Mouse (Mus musculus) kidney, embryonic 14.5 days (tissue): ENCODE data around the gene Defb25. TPM values are rescaled to one million over a fixed set of nuclear protein-coding genes. Genes with fewer than 3 reads are reported as not detected.

ENCODE experiments used
- ATAC-seq: fragments of 200-750 bp; cut with Nextera tagmentation; 2 replicates; pipeline ENCODE4 v1.8.0; 2017; ENCODE audit warnings: moderate number of reproducible peaks, mild to moderate bottlenecking, moderate TSS enrichment, moderate library complexity; ENCODE audit not compliant: low FRiP score, low TSS enrichment
- H3K27ac ChIP-seq: fragments of 300-500 bp; sonication (generic); 2 replicates; pipeline ENCODE4 v1.5.1; 2014; ENCODE audit warnings: low read depth, mild to moderate bottlenecking, low read length, moderate library complexity, mixed read lengths
- H3K27me3 ChIP-seq: fragments of 300-500 bp; sonication (generic); 2 replicates; pipeline ENCODE4 v1.6.1; 2014; ENCODE audit warnings: mild to moderate bottlenecking, low read length; ENCODE audit not compliant: control insufficient read depth, insufficient read depth
- H3K36me3 ChIP-seq: fragments of 300-500 bp; sonication (generic); 2 replicates; pipeline ENCODE4 v1.6.1; 2014; ENCODE audit warnings: low read length, mixed read lengths; ENCODE audit not compliant: control insufficient read depth, insufficient read depth
- H3K4me1 ChIP-seq: fragments of 300-500 bp; sonication (generic); 2 replicates; pipeline ENCODE4 v1.6.1; 2014; ENCODE audit warnings: low read length, mixed read lengths; ENCODE audit not compliant: control insufficient read depth, insufficient read depth
- H3K4me2 ChIP-seq: fragments of 300-500 bp; sonication (generic); replicated peaks from 2 replicates; pipeline ENCODE4 v1.6.1; 2014; ENCODE audit warnings: low read depth, mild to moderate bottlenecking, low read length
- H3K4me3 ChIP-seq: fragments of 300-500 bp; sonication (generic); 2 replicates; pipeline ENCODE4 v1.5.1; 2014; ENCODE audit warnings: mild to moderate bottlenecking, low read length
- H3K9ac ChIP-seq: fragments of 300-500 bp; sonication (generic); 2 replicates; pipeline ENCODE4 v1.6.1; 2014; ENCODE audit warnings: low read depth, mild to moderate bottlenecking, low read length, moderate library complexity
- H3K9me3 ChIP-seq: fragments of 300-500 bp; sonication (generic); 2 replicates; pipeline ENCODE4 v1.6.1; 2016; ENCODE audit warnings: low read length; ENCODE audit not compliant: control insufficient read depth
- WGBS: fragments of 180-500 bp; shearing (Covaris S2); extraction: QIAGEN DNeasy Blood & Tissue Kit; methylation state at CpG from one replicate; pipeline ENCODE4 v1.1.7; 2014; 5-methylcytosine and 5-hydroxymethylcytosine counted together
- polyA plus RNA-seq: library from polyadenylated mRNA; unstranded; fragments of >200 nt; fragmentation: Nextera tagmentation; extraction: Ambion mirVana; gene quantifications from 2 replicates; pipeline ENCODE4 v1.2.1, GENCODE M21; 2014

Defb25 gene
- polyA plus RNA-seq, 1 experiment from 2014 or later = 28.2 TPM

DNA sequence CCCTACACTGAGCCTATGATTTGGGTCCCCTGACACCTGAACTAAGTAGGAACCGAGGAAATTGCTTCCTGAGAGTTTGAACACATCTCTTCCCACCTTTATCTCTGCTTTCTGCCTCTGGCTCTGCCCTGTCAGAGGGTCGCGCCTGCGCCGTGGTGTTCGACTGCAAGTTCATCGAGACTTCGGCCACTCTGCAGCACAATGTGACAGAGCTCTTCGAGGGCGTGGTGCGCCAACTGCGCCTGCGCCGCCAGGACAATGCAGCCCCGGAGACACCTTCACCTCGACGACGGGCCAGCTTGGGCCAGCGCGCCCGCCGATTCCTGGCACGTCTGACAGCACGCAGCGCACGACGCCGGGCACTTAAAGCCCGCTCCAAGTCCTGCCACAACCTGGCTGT is 11.5 kb upstream of the Defb25 start:
- Histone ChIP-seq H3K4me3 (no peak overlapping the region), H3K27ac (peak overlapping the region; percentile 93), H3K36me3 (peaks cover 25% of the 10 kb centered on the region), H3K4me1 (peaks cover 57% of the 10 kb centered on the region), H3K4me2 (no peak overlapping the region), H3K9me3 (no peaks in the 10 kb centered on the region), H3K27me3 (no peaks in the 10 kb centered on the region), H3K9ac (0 out of 2 replicates have a peak overlapping the region, but pooled peaks have one; percentile 4)
- ATAC-seq = no peak
- 77% methylated on average over 29 of the region's 29 CpGs for WGBS

GRCm38 (mm10) chr2:152633334-152633733 is 10.5 kb upstream of the Defb25 start:
- no peak overlapping the region for H3K4me3 ChIP-seq
- ATAC-seq = no peak
- whole genome bisulfite sequencing = 50% methylated on average over 17 of the region's 17 CpGs
- no peak overlapping the region; the same call in 1 of the 2 replicates for H3K4me2 ChIP-seq
- peak overlapping the region; percentile 73 for H3K27ac ChIP-seq
- H3K36me3 ChIP-seq = peaks cover 29% of the 10 kb centered on the region
- H3K9me3 ChIP-seq = no peaks in the 10 kb centered on the region
- peaks cover 57% of the 10 kb centered on the region for H3K4me1 ChIP-seq
- no peaks in the 10 kb centered on the region for H3K27me3 ChIP-seq
- H3K9ac ChIP-seq = 0 out of 2 replicates have a peak overlapping the region, but pooled peaks have one; percentile 7

DNA sequence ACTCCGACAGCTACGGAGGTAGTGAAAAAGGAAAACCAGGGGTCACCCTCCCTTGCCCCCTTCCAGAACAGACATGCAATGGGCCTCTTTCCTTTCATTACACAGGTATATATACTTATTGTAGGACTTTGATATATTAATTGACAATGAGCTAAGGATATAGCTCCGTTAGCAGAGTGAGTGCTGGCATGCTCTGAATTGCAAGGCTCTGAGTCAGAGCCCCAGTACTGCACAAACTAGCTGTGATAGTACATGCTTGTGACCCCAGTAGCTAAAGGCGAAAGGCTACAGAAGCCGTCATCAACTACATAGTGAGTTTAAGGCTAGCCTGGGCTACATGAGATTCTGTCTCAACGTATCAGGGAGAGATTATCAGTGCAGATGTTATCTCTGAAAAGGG is 7.1 kb upstream of the Defb25 start:
- no peak for ATAC-seq
- peaks cover 62% of the 10 kb centered on the region for H3K4me1 ChIP-seq
- H3K4me2 ChIP-seq = peak overlapping the region; percentile 91
- 0 out of 2 replicates have a peak overlapping the region, but pooled peaks have one; percentile 65 for H3K4me3 ChIP-seq
- H3K9me3 ChIP-seq = no peaks in the 10 kb centered on the region
- H3K9ac ChIP-seq = no peak overlapping the region
- H3K27ac ChIP-seq = no peak overlapping the region; the same call in 1 of the 2 replicates
- peaks cover 28% of the 10 kb centered on the region for H3K36me3 ChIP-seq
- 88% methylated on average over 6 of the region's 6 CpGs for WGBS
- no peaks in the 10 kb centered on the region for H3K27me3 ChIP-seq

DNA sequence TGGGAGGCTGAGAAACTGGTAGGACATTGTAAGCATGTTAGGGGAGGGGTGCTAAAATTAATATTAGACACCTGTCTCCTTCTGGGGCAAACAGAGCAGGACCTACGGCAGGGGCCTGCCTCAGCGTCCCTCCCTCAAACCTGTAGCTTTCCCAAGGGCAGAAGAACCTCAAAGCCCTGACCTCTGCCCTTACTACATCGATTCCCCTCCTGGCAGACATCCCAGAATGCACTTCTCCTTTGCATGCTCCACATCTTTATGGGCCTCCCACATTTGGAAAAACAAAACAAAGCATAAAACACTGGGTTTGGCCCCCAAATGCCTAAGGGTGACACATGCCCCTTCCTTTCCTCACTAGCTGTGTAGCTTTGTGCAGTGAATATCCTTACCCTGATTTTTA is 6.4 kb upstream of the Defb25 start:
- H3K27ac ChIP-seq = no peak overlapping the region; the same call in 1 of the 2 replicates
- peak overlapping the region; percentile 91 for H3K4me2 ChIP-seq

DNA sequence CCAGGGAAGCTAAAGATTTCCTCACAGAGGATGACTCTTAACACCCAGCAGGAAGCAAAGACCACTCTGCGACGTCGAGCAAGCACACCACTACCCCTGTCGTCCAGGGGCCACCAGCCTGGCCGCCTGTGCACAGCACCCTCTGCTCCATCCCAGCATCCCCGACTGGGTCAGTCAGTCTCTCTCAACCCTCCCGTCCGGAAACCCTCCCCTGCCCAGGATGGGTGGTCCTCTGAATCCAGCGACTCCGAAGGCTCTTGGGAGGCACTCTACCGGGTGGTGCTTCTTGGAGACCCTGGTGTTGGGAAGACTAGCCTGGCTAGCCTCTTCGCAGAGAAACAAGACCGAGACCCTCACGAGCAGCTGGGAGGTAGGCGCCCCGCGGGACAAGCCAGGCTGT is 5.2 kb upstream of the Defb25 start:
- ATAC-seq = 0 out of 2 replicates have a peak, but pooled peaks have one; percentile 6
- WGBS = 36% methylated on average over 17 of the region's 17 CpGs
- peaks cover 49% of the 10 kb centered on the region for H3K4me1 ChIP-seq
- H3K4me3 ChIP-seq = peak overlapping the region; percentile 65
- peaks cover 16% of the 10 kb centered on the region; the same call in 1 of the 2 replicates for H3K36me3 ChIP-seq
- peak overlapping the region; percentile 85 for H3K27ac ChIP-seq
- H3K9ac ChIP-seq = peak overlapping the region; percentile 79; the same call in 1 of the 2 replicates
- H3K9me3 ChIP-seq = 0 out of 2 replicates have a peak, but pooled peaks cover 4% of the 10 kb centered on the region
- H3K27me3 ChIP-seq = no peaks in the 10 kb centered on the region
- H3K4me2 ChIP-seq = peak overlapping the region; percentile 91

More for the DNA sequence above, 6.4 kb upstream of the Defb25 start:
- H3K4me1 ChIP-seq = peaks cover 58% of the 10 kb centered on the region
- H3K27me3 ChIP-seq = no peaks in the 10 kb centered on the region
- H3K9ac ChIP-seq = no peak overlapping the region
- WGBS = 26% methylated on average over 3 of the region's 3 CpGs
- peaks cover 23% of the 10 kb centered on the region for H3K36me3 ChIP-seq
- H3K9me3 ChIP-seq = no peaks in the 10 kb centered on the region
- peak overlapping the region; percentile 65 for H3K4me3 ChIP-seq
- ATAC-seq = no peak

GRCm38 (mm10) chr2:152626774-152627591 is 4.1 kb upstream of the Defb25 start, which contains the start of gene Rem1:
Gene Rem1 (plus strand): TSS chr2:152626951.
- peaks cover 16% of the 10 kb centered on the region; the same call in 1 of the 2 replicates for H3K36me3 ChIP-seq
- H3K9ac ChIP-seq = peak within 1 kb of the TSS; percentile 79
- peaks cover 43% of the 10 kb centered on the region; the same call in 1 of the 2 replicates for H3K4me1 ChIP-seq
- H3K27ac ChIP-seq = peak within 1 kb of the TSS; percentile 85
- peak within 1 kb of the TSS; percentile 91 for H3K4me2 ChIP-seq
- 0 out of 2 replicates have a peak, but pooled peaks cover 4% of the 10 kb centered on the region for H3K9me3 ChIP-seq
- H3K27me3 ChIP-seq = no peaks in the 10 kb centered on the region
- H3K4me3 ChIP-seq = peak within 1 kb of the TSS; percentile 65
- peak; percentile 74 for ATAC-seq
- WGBS = under 1% methylated on average over 59 of the region's 59 CpGs

DNA sequence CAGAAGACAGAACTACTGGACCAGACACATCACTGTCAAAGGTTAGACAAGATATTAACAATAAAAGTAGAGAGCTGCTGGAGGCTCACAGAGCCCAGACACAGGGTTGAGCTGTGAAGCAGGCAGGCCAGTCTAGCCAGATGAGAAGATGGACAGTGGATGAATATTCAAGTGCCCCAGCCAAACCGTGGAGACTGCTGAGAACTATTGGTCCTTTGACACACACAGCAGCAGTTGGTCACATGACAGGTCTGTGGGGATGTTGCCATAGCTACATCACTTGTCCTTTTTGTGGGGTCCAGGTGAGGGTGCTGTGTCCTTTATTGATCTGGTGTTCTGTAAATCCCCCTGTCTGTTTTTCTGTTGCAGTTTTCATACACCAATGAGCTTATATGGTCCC is 2.4 kb upstream of the Defb25 start:
- Histone ChIP-seq H3K4me2 (no peak overlapping the region), H3K36me3 (peaks cover 9% of the 10 kb centered on the region; the same call in 1 of the 2 replicates), H3K9ac (no peak overlapping the region), H3K4me3 (no peak overlapping the region), H3K4me1 (peaks cover 37% of the 10 kb centered on the region; the same call in 1 of the 2 replicates), H3K27ac (no peak overlapping the region), H3K9me3 (0 out of 2 replicates have a peak, but pooled peaks cover 4% of the 10 kb centered on the region), H3K27me3 (no peaks in the 10 kb centered on the region)
- WGBS = 36% methylated on average over 1 of the region's 1 CpGs
- no peak for ATAC-seq

DNA sequence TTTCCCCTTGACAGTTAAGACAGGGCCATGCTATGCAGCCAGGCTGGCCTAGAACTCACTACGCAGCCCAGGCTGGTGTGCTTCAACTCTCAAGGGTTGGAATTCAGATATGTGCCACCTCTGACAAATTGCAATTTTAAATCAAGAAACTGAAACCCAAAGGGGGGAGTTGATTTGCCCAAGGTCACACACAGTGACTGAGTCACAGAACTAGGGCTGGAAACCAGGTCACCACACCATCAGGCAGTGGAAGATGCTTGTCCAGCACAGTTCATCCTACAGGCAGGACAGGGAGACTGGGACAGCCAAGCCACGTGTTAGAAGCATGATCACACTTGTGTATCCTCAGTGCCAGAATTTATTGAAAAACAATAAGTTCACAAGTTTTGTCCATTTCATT is 1.7 kb upstream of the Defb25 start:
- WGBS = 81% methylated on average over 2 of the region's 2 CpGs
- peaks cover 4% of the 10 kb centered on the region; the same call in 1 of the 2 replicates for H3K36me3 ChIP-seq
- no peaks in the 10 kb centered on the region for H3K27me3 ChIP-seq
- H3K4me1 ChIP-seq = peaks cover 31% of the 10 kb centered on the region; the same call in 1 of the 2 replicates
- 0 out of 2 replicates have a peak, but pooled peaks cover 4% of the 10 kb centered on the region for H3K9me3 ChIP-seq
- no peak overlapping the region for H3K4me2 ChIP-seq
- no peak overlapping the region for H3K27ac ChIP-seq
- H3K4me3 ChIP-seq = no peak overlapping the region
- ATAC-seq = no peak
- H3K9ac ChIP-seq = no peak overlapping the region
